Mouse (Mus musculus): ENCODE measurements at regions not wholly inside any gene's neighbourhood (a gene's known extent, or its start where the extent isn't known, plus 50 kb on each side); places are given as distances from the start of the nearest gene placed in this dataset.

DNA sequence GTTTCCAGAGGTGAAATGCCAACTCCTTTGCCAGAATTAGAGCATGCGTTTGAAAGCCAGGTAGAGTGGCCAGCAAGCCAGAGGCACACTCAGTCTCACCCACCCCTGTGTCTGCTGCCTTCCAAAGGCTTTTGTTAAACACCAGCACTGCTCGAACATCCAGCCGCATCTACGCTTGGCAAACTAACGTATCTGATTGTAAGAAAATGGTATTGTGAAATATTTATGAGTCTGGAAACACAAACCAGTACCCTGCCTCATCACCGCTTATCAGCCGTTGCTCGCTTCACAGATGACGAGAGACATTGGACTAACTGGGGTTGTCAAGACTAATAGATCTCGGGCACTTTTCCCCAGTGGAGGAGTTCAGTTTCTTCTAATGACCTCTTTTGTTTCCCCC is 287.3 kb downstream of the Rwdd3 start:
- no peaks in the 10 kb centered on the region for H3K27me3 ChIP-seq (ENCODE audit: control insufficient read depth, insufficient read depth, low read length)
- H3K4me2 ChIP-seq (ENCODE audit: low read depth, low read length), result no peak overlapping the region
- 56% methylated on average over 10 of the region's 10 CpGs for WGBS
- H3K9ac ChIP-seq (ENCODE audit: low read length), result no peak overlapping the region
- H3K27ac ChIP-seq (ENCODE audit: low read length), result no peak overlapping the region
- no peaks in the 10 kb centered on the region for H3K9me3 ChIP-seq (replicated peaks; ENCODE audit: control insufficient read depth, low read length)
- H3K4me1 ChIP-seq (ENCODE audit: control insufficient read depth, insufficient read depth, low read length), result no peaks in the 10 kb centered on the region
- no peak overlapping the region for H3K4me3 ChIP-seq (replicated peaks; ENCODE audit: low read length)
- no peak for ATAC-seq (ENCODE audit: insufficient read depth, low FRiP score)
- H3K36me3 ChIP-seq (ENCODE audit: control insufficient read depth, insufficient read depth, low read length), result no peaks in the 10 kb centered on the region

- no peaks in the 10 kb centered on the region for H3K4me1 ChIP-seq (ENCODE audit: control insufficient read depth, insufficient read depth, low read length)
- H3K36me3 ChIP-seq (ENCODE audit: control insufficient read depth, insufficient read depth, low read length), result no peaks in the 10 kb centered on the region
- no peak for ATAC-seq (ENCODE audit: insufficient read depth, low FRiP score)
- H3K4me3 ChIP-seq (replicated peaks; ENCODE audit: low read length), result no peak overlapping the region
- H3K9me3 ChIP-seq (replicated peaks; ENCODE audit: control insufficient read depth, low read length), result no peaks in the 10 kb centered on the region
- H3K4me2 ChIP-seq (ENCODE audit: low read depth, low read length), result no peak overlapping the region
- H3K9ac ChIP-seq (ENCODE audit: low read length), result no peak overlapping the region
- 48% methylated on average over 5 of the region's 5 CpGs for WGBS
- H3K27ac ChIP-seq (ENCODE audit: low read length), result no peak overlapping the region
- H3K27me3 ChIP-seq (ENCODE audit: control insufficient read depth, insufficient read depth, low read length), result no peaks in the 10 kb centered on the region
Measured at GRCm38 (mm10) chr3:120883650-120884049, 287.8 kb downstream of the Rwdd3 start.

DNA sequence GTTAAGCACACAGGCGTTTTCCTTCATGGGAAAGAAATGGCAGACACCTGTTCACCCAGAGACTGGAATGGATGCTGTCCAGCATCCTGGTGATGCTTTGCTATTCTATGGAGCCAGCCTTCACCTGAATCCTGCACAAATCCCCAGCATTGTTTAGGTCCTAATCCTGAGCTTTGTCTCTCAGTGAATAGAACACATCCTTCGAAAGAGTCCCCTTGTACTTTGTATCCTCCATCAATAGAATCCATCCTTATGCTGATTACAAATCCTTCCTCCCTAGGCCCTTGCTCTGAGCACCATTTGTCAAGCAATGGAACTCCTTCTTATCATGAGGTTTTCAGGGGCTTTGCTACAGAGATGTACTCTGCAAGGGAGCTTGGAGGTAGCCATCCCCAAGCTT is 292.1 kb downstream of the Rwdd3 start:
- no peak for ATAC-seq (ENCODE audit: insufficient read depth, low FRiP score)
- Histone ChIP-seq H3K9me3 (replicated peaks; ENCODE audit: control insufficient read depth, low read length) (no peaks in the 10 kb centered on the region), H3K9ac (ENCODE audit: low read length) (no peak overlapping the region), H3K27me3 (ENCODE audit: control insufficient read depth, insufficient read depth, low read length) (no peaks in the 10 kb centered on the region), H3K4me3 (replicated peaks; ENCODE audit: low read length) (no peak overlapping the region), H3K27ac (ENCODE audit: low read length) (no peak overlapping the region), H3K4me1 (ENCODE audit: control insufficient read depth, insufficient read depth, low read length) (no peaks in the 10 kb centered on the region), H3K4me2 (ENCODE audit: low read depth, low read length) (no peak overlapping the region), H3K36me3 (ENCODE audit: control insufficient read depth, insufficient read depth, low read length) (no peaks in the 10 kb centered on the region)
- WGBS, result 78% methylated on average over 2 of the region's 2 CpGs

GRCm38 (mm10) chr3:120875740-120876139 is 295.8 kb downstream of the Rwdd3 start:
- H3K27ac ChIP-seq (ENCODE audit: low read length), result no peak overlapping the region
- H3K4me1 ChIP-seq (ENCODE audit: control insufficient read depth, insufficient read depth, low read length), result no peaks in the 10 kb centered on the region
- no peak overlapping the region for H3K9ac ChIP-seq (ENCODE audit: low read length)
- H3K36me3 ChIP-seq (ENCODE audit: control insufficient read depth, insufficient read depth, low read length), result no peaks in the 10 kb centered on the region
- ATAC-seq (ENCODE audit: insufficient read depth, low FRiP score), result no peak
- no peaks in the 10 kb centered on the region for H3K9me3 ChIP-seq (replicated peaks; ENCODE audit: control insufficient read depth, low read length)
- WGBS, result 86% methylated on average over 3 of the region's 3 CpGs
- no peak overlapping the region for H3K4me3 ChIP-seq (replicated peaks; ENCODE audit: low read length)
- no peaks in the 10 kb centered on the region for H3K27me3 ChIP-seq (ENCODE audit: control insufficient read depth, insufficient read depth, low read length)
- H3K4me2 ChIP-seq (ENCODE audit: low read depth, low read length), result no peak overlapping the region

- ATAC-seq (ENCODE audit: insufficient read depth, low FRiP score), result no peak
- no peak overlapping the region for H3K4me2 ChIP-seq (ENCODE audit: low read depth, low read length)
- no peaks in the 10 kb centered on the region; the same call in 1 of the 2 replicates for H3K27me3 ChIP-seq (ENCODE audit: control insufficient read depth, insufficient read depth, low read length)
- H3K27ac ChIP-seq (ENCODE audit: low read length), result no peak overlapping the region
- H3K9me3 ChIP-seq (replicated peaks; ENCODE audit: control insufficient read depth, low read length), result no peaks in the 10 kb centered on the region
- H3K9ac ChIP-seq (ENCODE audit: low read length), result no peak overlapping the region
- no peaks in the 10 kb centered on the region for H3K4me1 ChIP-seq (ENCODE audit: control insufficient read depth, insufficient read depth, low read length)
- no peak overlapping the region for H3K4me3 ChIP-seq (replicated peaks; ENCODE audit: low read length)
- 32% methylated on average over 8 of the region's 8 CpGs for WGBS
- no peaks in the 10 kb centered on the region for H3K36me3 ChIP-seq (ENCODE audit: control insufficient read depth, insufficient read depth, low read length)
Measured at GRCm38 (mm10) chr3:120865036-120865435, 306.5 kb downstream of the Rwdd3 start.

- WGBS, result 71% methylated on average over 4 of the region's 4 CpGs
- H3K9me3 ChIP-seq (replicated peaks; ENCODE audit: control insufficient read depth, low read length), result no peaks in the 10 kb centered on the region
- H3K4me3 ChIP-seq (replicated peaks; ENCODE audit: low read length), result no peak overlapping the region
- H3K27ac ChIP-seq (ENCODE audit: low read length), result no peak overlapping the region
- no peak overlapping the region for H3K4me2 ChIP-seq (ENCODE audit: low read depth, low read length)
- no peak for ATAC-seq (ENCODE audit: insufficient read depth, low FRiP score)
- no peaks in the 10 kb centered on the region for H3K4me1 ChIP-seq (ENCODE audit: control insufficient read depth, insufficient read depth, low read length)
- H3K9ac ChIP-seq (ENCODE audit: low read length), result no peak overlapping the region
- no peaks in the 10 kb centered on the region for H3K36me3 ChIP-seq (ENCODE audit: control insufficient read depth, insufficient read depth, low read length)
- H3K27me3 ChIP-seq (ENCODE audit: control insufficient read depth, insufficient read depth, low read length), result no peaks in the 10 kb centered on the region; the same call in 1 of the 2 replicates
Measured at GRCm38 (mm10) chr3:120861641-120862040, 309.9 kb downstream of the Rwdd3 start.

DNA sequence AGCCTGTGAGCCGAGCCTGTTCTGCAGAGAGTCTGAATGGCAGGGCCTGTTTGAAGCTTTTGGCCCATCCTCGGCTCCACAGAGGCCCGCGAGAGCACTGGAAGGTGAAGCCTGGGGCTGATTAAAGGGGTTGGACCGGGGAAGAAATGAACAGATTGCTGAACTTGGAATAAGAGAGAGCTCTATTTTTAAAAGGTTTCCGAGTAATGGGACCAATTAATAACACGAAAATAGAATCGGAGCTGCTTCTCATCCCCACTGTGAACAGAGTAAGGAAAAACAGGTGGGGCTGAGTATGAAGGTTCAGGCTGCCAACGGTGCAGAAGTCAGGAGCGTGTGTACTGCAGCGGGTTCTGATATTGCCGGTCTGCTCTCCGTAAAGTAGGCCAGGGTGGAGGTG is 313.2 kb downstream of the Rwdd3 start:
- no peak for ATAC-seq (ENCODE audit: insufficient read depth, low FRiP score)
- Histone ChIP-seq H3K4me1 (ENCODE audit: control insufficient read depth, insufficient read depth, low read length) (no peaks in the 10 kb centered on the region), H3K9ac (ENCODE audit: low read length) (no peak overlapping the region), H3K27ac (ENCODE audit: low read length) (no peak overlapping the region), H3K36me3 (ENCODE audit: control insufficient read depth, insufficient read depth, low read length) (no peaks in the 10 kb centered on the region), H3K9me3 (replicated peaks; ENCODE audit: control insufficient read depth, low read length) (no peaks in the 10 kb centered on the region), H3K4me2 (ENCODE audit: low read depth, low read length) (no peak overlapping the region), H3K27me3 (ENCODE audit: control insufficient read depth, insufficient read depth, low read length) (no peaks in the 10 kb centered on the region; the same call in 1 of the 2 replicates), H3K4me3 (replicated peaks; ENCODE audit: low read length) (no peak overlapping the region)
- WGBS, result 75% methylated on average over 13 of the region's 13 CpGs

DNA sequence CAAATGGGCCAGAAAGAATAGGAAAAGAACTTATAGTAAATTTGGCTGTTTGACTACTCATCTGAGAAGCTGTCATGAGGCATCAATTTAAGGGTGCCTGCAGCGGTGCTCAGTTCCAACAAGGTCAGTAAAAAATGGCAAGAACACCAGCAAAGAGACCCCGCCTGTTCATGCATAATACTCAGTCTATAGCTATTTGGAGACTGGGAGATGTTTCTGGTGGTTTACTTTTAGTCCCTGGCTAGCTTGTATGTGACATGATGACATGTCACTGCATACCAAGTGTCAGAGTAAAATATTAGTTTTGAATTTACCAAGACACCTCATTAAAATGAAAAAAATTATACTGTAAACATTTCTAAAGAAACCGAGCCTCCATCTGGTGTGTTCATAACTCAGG is 317.2 kb downstream of the Rwdd3 start:
- ATAC-seq (ENCODE audit: insufficient read depth, low FRiP score), result no peak
- WGBS, result 66% methylated on average over 3 of the region's 3 CpGs
- H3K4me2 ChIP-seq (ENCODE audit: low read depth, low read length), result no peak overlapping the region

GRCm38 (mm10) chr3:120843623-120844022 is 327.9 kb downstream of the Rwdd3 start:
- Histone ChIP-seq H3K36me3 (ENCODE audit: control insufficient read depth, insufficient read depth, low read length) (no peaks in the 10 kb centered on the region), H3K27me3 (ENCODE audit: control insufficient read depth, insufficient read depth, low read length) (no peaks in the 10 kb centered on the region)
- 82% methylated on average over 2 of the region's 2 CpGs for WGBS

More for the DNA sequence above, 317.2 kb downstream of the Rwdd3 start:
- H3K27ac ChIP-seq (ENCODE audit: low read length), result no peak overlapping the region
- H3K27me3 ChIP-seq (ENCODE audit: control insufficient read depth, insufficient read depth, low read length), result no peaks in the 10 kb centered on the region
- H3K4me1 ChIP-seq (ENCODE audit: control insufficient read depth, insufficient read depth, low read length), result no peaks in the 10 kb centered on the region
- no peak overlapping the region for H3K4me3 ChIP-seq (replicated peaks; ENCODE audit: low read length)
- no peaks in the 10 kb centered on the region for H3K36me3 ChIP-seq (ENCODE audit: control insufficient read depth, insufficient read depth, low read length)
- no peaks in the 10 kb centered on the region for H3K9me3 ChIP-seq (replicated peaks; ENCODE audit: control insufficient read depth, low read length)
- no peak overlapping the region for H3K9ac ChIP-seq (ENCODE audit: low read length)

GRCm38 (mm10) chr3:120823536-120823935 is 348.0 kb downstream of the Rwdd3 start:
- WGBS, result 94% methylated on average over 19 of the region's 19 CpGs
- H3K9me3 ChIP-seq (replicated peaks; ENCODE audit: control insufficient read depth, low read length), result no peaks in the 10 kb centered on the region
- no peaks in the 10 kb centered on the region for H3K4me1 ChIP-seq (ENCODE audit: control insufficient read depth, insufficient read depth, low read length)
- no peaks in the 10 kb centered on the region for H3K27me3 ChIP-seq (ENCODE audit: control insufficient read depth, insufficient read depth, low read length)
- no peak overlapping the region for H3K4me2 ChIP-seq (ENCODE audit: low read depth, low read length)
- no peaks in the 10 kb centered on the region for H3K36me3 ChIP-seq (ENCODE audit: control insufficient read depth, insufficient read depth, low read length)
- no peak overlapping the region for H3K4me3 ChIP-seq (replicated peaks; ENCODE audit: low read length)
- no peak overlapping the region for H3K27ac ChIP-seq (ENCODE audit: low read length)
- H3K9ac ChIP-seq (ENCODE audit: low read length), result no peak overlapping the region
- no peak for ATAC-seq (ENCODE audit: insufficient read depth, low FRiP score)

More at GRCm38 (mm10) chr3:120843623-120844022, 327.9 kb downstream of the Rwdd3 start:
- ATAC-seq (ENCODE audit: insufficient read depth, low FRiP score), result no peak
- no peak overlapping the region for H3K4me2 ChIP-seq (ENCODE audit: low read depth, low read length)
- no peaks in the 10 kb centered on the region for H3K9me3 ChIP-seq (replicated peaks; ENCODE audit: control insufficient read depth, low read length)
- H3K27ac ChIP-seq (ENCODE audit: low read length), result no peak overlapping the region
- H3K9ac ChIP-seq (ENCODE audit: low read length), result no peak overlapping the region
- H3K4me3 ChIP-seq (replicated peaks; ENCODE audit: low read length), result no peak overlapping the region
- H3K4me1 ChIP-seq (ENCODE audit: control insufficient read depth, insufficient read depth, low read length), result no peaks in the 10 kb centered on the region

All from stomach, embryonic 16.5 days (tissue).